Mouse (Mus musculus) spleen, adult 2 months (tissue): Measurements from ENCODE around the gene Rsrc2. TPM values are rescaled to one million over a fixed set of nuclear protein-coding genes. Genes with fewer than 3 reads are reported as not detected.
A peak's percentile ranks its signal among the peaks of the same experiment; 100 is the strongest.
"Not testable (repeated sequence)": the region's sequence is repeated elsewhere in the genome, so short reads cannot be mapped to it uniquely, and the experiment has no call there.

Experiments
- DNase-seq, 2 experiments: peaks; one replicate each; pipeline versions ENCODE4 v3.0.0 to v3.0.0-alpha.2; 2012 to 2021; ENCODE audit warnings: low spot score in 2 of 2, low read depth in 1 of 2
- H3K27ac ChIP-seq: fragments of 200-500 bp; 2 replicates; pipeline ENCODE4 v1.5.1; 2012; ENCODE audit warnings: low read length, inconsistent platforms; ENCODE audit not compliant: insufficient read depth
- H3K27me3 ChIP-seq: fragments of 200-500 bp; 2 replicates; pipeline ENCODE4 v1.6.1; 2012; ENCODE audit warnings: mild to moderate bottlenecking, moderate library complexity, low read length, inconsistent platforms; ENCODE audit not compliant: control insufficient read depth, insufficient read depth
- H3K36me3 ChIP-seq: fragments of 200-500 bp; 2 replicates; pipeline ENCODE4 v1.6.1; 2012; ENCODE audit warnings: mild to moderate bottlenecking, low read length, inconsistent platforms; ENCODE audit not compliant: control insufficient read depth, insufficient read depth
- H3K4me1 ChIP-seq: fragments of 200-500 bp; 2 replicates; pipeline ENCODE4 v1.6.1; 2011; ENCODE audit warnings: inconsistent platforms; ENCODE audit not compliant: control insufficient read depth, insufficient read depth, insufficient read length
- H3K4me3 ChIP-seq: fragments of 200-500 bp; 2 replicates; pipeline ENCODE4 v1.5.1; 2011; ENCODE audit warnings: mild to moderate bottlenecking, inconsistent platforms; ENCODE audit not compliant: insufficient read depth, insufficient read length; ENCODE audit errors: extremely low read depth
- CTCF ChIP-seq: fragments of 200-500 bp; IDR thresholded peaks from 2 replicates; pipeline ENCODE4 v1.5.1; 2011; ENCODE audit warnings: mild to moderate bottlenecking, inconsistent platforms; ENCODE audit not compliant: insufficient read depth, insufficient read length, insufficient replicate concordance; ENCODE audit errors: extremely low read depth
- POLR2A ChIP-seq: fragments of 200-500 bp; IDR thresholded peaks from 2 replicates; pipeline ENCODE4 v1.6.1; 2011; ENCODE audit warnings: low read depth, low read length, inconsistent platforms
- WGBS: fragments of 180-500 bp; shearing (Covaris S2); methylation state at CpG from one replicate; pipeline ENCODE4 v1.1.7; 2018; 5-methylcytosine and 5-hydroxymethylcytosine counted together
- polyA plus RNA-seq: library from polyadenylated mRNA; depleted of rRNA; stranded (reverse); fragments of >200 nt; gene quantifications from 2 replicates; pipeline ENCODE4 v1.2.3, GENCODE M21; 2012

The Rsrc2 gene
- polyA plus RNA-seq, 1 experiment, result 11.3 TPM

- no peaks in the 10 kb centered on the region for H3K36me3 ChIP-seq
- no peaks in the 10 kb centered on the region for H3K27me3 ChIP-seq
- H3K4me3 ChIP-seq, result no peak overlapping the region
- no peak for DNase-seq
- 75% methylated on average over 11 of the region's 11 CpGs for WGBS
- TF ChIP-seq POLR2A, result no peak
- no peak for TF ChIP-seq CTCF
- no peak overlapping the region for H3K27ac ChIP-seq
- H3K4me1 ChIP-seq, result no peaks in the 10 kb centered on the region
Measured at GRCm38 (mm10) chr5:123765506-123765905, 16.3 kb upstream of the Rsrc2 start.

- Histone ChIP-seq H3K36me3 (peaks cover 16% of the 10 kb centered on the region), H3K4me1 (no peaks in the 10 kb centered on the region; the same call in none of the 2 replicates), H3K27me3 (no peaks in the 10 kb centered on the region), H3K4me3 (peak overlapping the region; percentile 88), H3K27ac (peak overlapping the region; percentile 99)
- no peak for DNase-seq
- 1% methylated on average over 18 of the region's 18 CpGs for WGBS
- TF ChIP-seq POLR2A, result no peak
- no peak for TF ChIP-seq CTCF
Measured at GRCm38 (mm10) chr5:123748339-123749064, 712 bp downstream of the Rsrc2 start.

GRCm38 (mm10) chr5:123747604-123748003 is 1.6 kb downstream of the Rsrc2 start:
- TF ChIP-seq CTCF (no peak), POLR2A (no peak)
- H3K4me3 ChIP-seq, result peak overlapping the region; percentile 27
- 20% methylated on average over 7 of the region's 7 CpGs for WGBS
- H3K4me1 ChIP-seq, result no peaks in the 10 kb centered on the region; the same call in none of the 2 replicates
- peaks cover 21% of the 10 kb centered on the region for H3K36me3 ChIP-seq
- no peaks in the 10 kb centered on the region for H3K27me3 ChIP-seq
- H3K27ac ChIP-seq, result no peak overlapping the region
- no peak for DNase-seq

GRCm38 (mm10) chr5:123746253-123746652 is 3.0 kb downstream of the Rsrc2 start:
- Histone ChIP-seq H3K4me1 (no peaks in the 10 kb centered on the region; the same call in none of the 2 replicates), H3K27me3 (no peaks in the 10 kb centered on the region), H3K27ac (no peak overlapping the region), H3K4me3 (no peak overlapping the region), H3K36me3 (peaks cover 24% of the 10 kb centered on the region)
- TF ChIP-seq POLR2A (no peak), CTCF (no peak)
- no peak for DNase-seq

GRCm38 (mm10) chr5:123744358-123744757 is 4.9 kb downstream of the Rsrc2 start:
- WGBS, result 89% methylated on average over 2 of the region's 2 CpGs
- DNase-seq, result no peak
- Histone ChIP-seq H3K27ac (no peak overlapping the region), H3K4me3 (no peak overlapping the region), H3K4me1 (no peaks in the 10 kb centered on the region; the same call in none of the 2 replicates), H3K36me3 (peaks cover 34% of the 10 kb centered on the region), H3K27me3 (no peaks in the 10 kb centered on the region)
- no peak for TF ChIP-seq CTCF
- no peak for TF ChIP-seq POLR2A

GRCm38 (mm10) chr5:123730981-123731380 is 18.2 kb downstream of the Rsrc2 start:
- H3K4me1 ChIP-seq, result no peaks in the 10 kb centered on the region
- 97% methylated on average over 2 of the region's 2 CpGs for WGBS
- H3K27ac ChIP-seq, result no peak overlapping the region
- H3K36me3 ChIP-seq, result peaks cover 49% of the 10 kb centered on the region
- no peak for TF ChIP-seq POLR2A
- no peak for TF ChIP-seq CTCF
- no peak overlapping the region for H3K4me3 ChIP-seq
- H3K27me3 ChIP-seq, result no peaks in the 10 kb centered on the region
- DNase-seq, result no peak

GRCm38 (mm10) chr5:123723816-123724215 is 25.4 kb downstream of the Rsrc2 start:
- WGBS, result 81% methylated on average over 7 of the region's 7 CpGs
- H3K4me1 ChIP-seq, DNase-seq, H3K27ac ChIP-seq, H3K36me3 ChIP-seq, H3K27me3 ChIP-seq, H3K4me3 ChIP-seq: not testable (repeated sequence)
